Mouse (Mus musculus): ENCODE measurements around the gene Cnr1.

Cnr1 gene

GRCm38 (mm10) chr4:33924234-33924888 lies at the start of gene Cnr1:
Gene Cnr1, plus strand, starts transcription at chr4:33924593.
- in situ Hi-C loops (cut with MboI; ENCODE audit: low sequenced_read_pairs): no loop called here

GRCm38 (mm10) chr4:33879944-33880343 lies 44.4 kb upstream of the Cnr1 start:
- in situ Hi-C loops (cut with MboI; ENCODE audit: low sequenced_read_pairs): no loop called here

- in situ Hi-C loops (cut with MboI; ENCODE audit: low sequenced_read_pairs): no loop called here
Measured at GRCm38 (mm10) chr4:33886026-33886425, 38.4 kb upstream of the Cnr1 start.

- in situ Hi-C loops (cut with MboI; ENCODE audit: low sequenced_read_pairs): no loop called here
Measured at GRCm38 (mm10) chr4:33889976-33890375, 34.4 kb upstream of the Cnr1 start.

DNA sequence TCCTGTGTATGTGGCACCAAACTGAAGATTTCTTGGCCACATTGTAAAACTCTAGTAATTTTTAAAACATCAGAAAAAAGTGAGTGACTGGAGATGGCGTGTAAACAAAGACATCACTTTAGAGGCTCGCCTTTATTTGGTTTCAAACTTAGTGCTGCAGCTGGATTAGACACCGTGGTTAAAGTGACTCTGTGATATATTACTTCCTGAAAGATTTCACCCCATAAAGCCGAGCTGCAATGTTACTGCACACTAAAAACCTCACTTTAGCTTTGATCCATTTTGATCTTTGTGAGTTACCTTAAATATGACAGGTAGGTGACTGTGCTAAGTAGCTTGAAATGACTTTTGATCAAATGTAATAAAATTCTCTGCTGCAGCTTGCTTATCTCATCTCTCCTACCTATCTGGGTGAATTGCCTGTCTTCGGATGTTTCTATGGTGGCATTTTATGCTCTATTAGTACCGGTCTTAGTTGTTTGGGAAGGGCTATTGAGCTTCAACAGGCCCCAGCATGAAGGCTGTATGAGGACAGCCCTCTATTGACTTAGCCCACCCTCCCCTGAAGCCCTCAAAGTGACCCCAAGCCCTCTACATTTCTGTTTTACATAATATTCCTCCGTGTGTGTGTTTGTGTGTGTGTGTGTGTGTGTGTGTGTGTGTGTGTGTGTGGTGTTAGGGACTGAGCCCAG lies 32.1 kb upstream of the Cnr1 start:
- in situ Hi-C loops (cut with MboI; ENCODE audit: low sequenced_read_pairs): no loop called here

- in situ Hi-C loops (cut with MboI; ENCODE audit: low sequenced_read_pairs): no loop called here
Measured at GRCm38 (mm10) chr4:33893841-33894240, 30.6 kb upstream of the Cnr1 start.

GRCm38 (mm10) chr4:33895046-33895445 lies 29.3 kb upstream of the Cnr1 start:
- in situ Hi-C loops (cut with MboI; ENCODE audit: low sequenced_read_pairs): no loop called here

GRCm38 (mm10) chr4:33895491-33895890 lies 28.9 kb upstream of the Cnr1 start:
- in situ Hi-C loops (cut with MboI; ENCODE audit: low sequenced_read_pairs): no loop called here

GRCm38 (mm10) chr4:33901659-33902058 lies 22.7 kb upstream of the Cnr1 start:
- in situ Hi-C loops (cut with MboI; ENCODE audit: low sequenced_read_pairs): no loop called here

- in situ Hi-C loops (cut with MboI; ENCODE audit: low sequenced_read_pairs): no loop called here
Measured at GRCm38 (mm10) chr4:33903812-33904340, 20.5 kb upstream of the Cnr1 start.

- in situ Hi-C loops (cut with MboI; ENCODE audit: low sequenced_read_pairs): no loop called here
Measured at GRCm38 (mm10) chr4:33904826-33905225, 19.6 kb upstream of the Cnr1 start.

- in situ Hi-C loops (cut with MboI; ENCODE audit: low sequenced_read_pairs): no loop called here
Measured at GRCm38 (mm10) chr4:33908786-33909185, 15.6 kb upstream of the Cnr1 start.

DNA sequence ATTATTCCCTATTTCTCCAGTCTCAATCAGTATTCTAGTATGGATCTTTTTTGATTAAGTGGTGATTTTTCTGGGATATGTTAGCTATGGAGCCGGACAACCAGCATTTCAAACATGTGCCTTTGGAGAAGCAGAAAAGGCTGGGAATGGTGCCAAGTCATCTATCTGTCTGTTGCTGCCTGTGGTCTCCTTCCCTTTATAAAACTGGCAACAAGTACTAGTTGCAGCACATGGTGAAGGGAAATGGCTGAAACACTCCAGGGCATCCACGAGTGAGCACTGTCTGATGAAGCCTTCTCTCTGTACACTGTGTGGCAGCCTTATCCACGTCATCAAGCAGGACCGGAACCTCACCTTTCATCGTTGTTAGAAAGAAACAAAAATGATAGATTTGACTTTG lies 8.7 kb upstream of the Cnr1 start:
- in situ Hi-C loops (cut with MboI; ENCODE audit: low sequenced_read_pairs): no loop called here

DNA sequence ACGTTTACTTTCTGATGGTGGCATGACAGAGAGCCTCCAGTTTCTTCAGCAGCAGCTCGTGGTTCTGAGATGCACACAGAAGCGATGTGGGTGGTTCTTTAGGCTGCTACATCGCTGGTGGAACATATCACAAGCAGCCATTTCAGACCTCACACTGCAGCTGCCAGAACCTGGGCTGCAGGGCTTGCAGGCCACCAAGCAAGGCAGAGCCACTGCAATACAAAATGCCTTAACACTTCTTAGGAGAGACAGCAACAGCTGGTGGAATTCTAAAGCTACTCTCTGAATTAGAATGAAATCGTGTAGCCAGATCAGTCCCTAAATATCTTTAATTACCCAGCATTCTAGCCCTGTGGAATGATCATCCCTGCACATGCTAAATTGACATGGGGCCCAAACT lies 3.6 kb upstream of the Cnr1 start:
- in situ Hi-C loops (cut with MboI; ENCODE audit: low sequenced_read_pairs): no loop called here

DNA sequence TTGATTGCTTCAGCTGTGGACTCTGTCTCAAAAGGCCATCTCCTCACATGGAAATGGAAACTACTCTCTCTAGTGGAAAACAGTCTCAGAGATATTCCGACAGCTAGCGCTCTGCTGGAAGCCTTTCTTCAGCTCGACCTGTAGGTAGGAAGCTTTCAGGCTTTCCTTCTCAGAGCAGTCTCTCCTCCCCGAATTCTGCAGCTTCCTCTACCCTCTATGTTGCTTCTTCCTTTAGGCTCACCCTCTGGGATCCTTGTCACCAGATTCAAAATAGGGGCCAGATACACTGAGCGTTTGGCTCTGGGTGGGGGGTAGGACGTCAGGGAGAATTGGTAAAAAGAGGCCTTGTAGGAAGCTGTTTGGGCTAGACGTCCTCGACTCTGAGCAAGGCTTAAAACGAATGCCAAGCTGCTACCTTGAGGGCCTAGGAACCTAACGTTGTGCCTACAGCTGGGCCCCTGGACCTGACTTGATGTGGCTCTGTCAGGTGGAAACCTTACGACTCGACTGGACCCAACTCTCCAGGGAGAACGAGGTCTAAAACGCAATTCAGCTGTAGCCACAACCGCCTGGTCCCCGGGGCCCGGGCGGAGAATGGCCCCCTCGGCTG lies 1.1 kb upstream of the Cnr1 start:
- in situ Hi-C loops (cut with MboI; ENCODE audit: low sequenced_read_pairs): no loop called here

GRCm38 (mm10) chr4:33923761-33924233 lies 596 bp upstream of the Cnr1 start:
- in situ Hi-C loops (cut with MboI; ENCODE audit: low sequenced_read_pairs): no loop called here

GRCm38 (mm10) chr4:33924889-33925245 lies 474 bp downstream of the Cnr1 start:
- in situ Hi-C loops (cut with MboI; ENCODE audit: low sequenced_read_pairs): no loop called here

GRCm38 (mm10) chr4:33925489-33925888 lies 1.1 kb downstream of the Cnr1 start:
- in situ Hi-C loops (cut with MboI; ENCODE audit: low sequenced_read_pairs): no loop called here

GRCm38 (mm10) chr4:33926010-33926409 lies 1.6 kb downstream of the Cnr1 start:
- in situ Hi-C loops (cut with MboI; ENCODE audit: low sequenced_read_pairs): no loop called here

DNA sequence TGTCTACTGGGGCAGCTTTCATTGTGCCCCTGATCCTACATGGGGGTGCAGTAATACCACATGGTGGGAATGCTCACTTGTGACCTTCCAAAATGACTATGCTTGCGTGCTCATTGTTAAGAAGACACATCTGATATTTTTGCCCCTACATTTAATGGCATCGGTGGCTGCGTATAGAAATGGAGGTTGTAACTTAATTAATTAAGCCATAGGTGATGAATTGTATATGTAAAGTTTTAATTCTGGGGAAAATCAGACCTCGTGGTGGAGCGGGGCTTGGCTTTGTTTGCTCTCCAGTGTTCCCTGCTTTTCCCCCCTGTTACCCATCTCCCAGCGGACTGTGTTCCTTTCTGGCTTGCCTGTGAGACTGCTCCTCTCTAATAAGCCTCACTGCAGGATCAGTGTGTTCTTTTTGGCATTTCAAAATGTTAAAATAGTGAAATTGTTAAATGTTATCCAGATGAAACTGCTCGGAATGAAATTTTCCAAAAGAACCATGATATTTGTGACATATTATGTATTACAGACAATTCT lies 2.4 kb downstream of the Cnr1 start:
- in situ Hi-C loops (cut with MboI; ENCODE audit: low sequenced_read_pairs): no loop called here

GRCm38 (mm10) chr4:33927644-33928043 lies 3.3 kb downstream of the Cnr1 start:
- in situ Hi-C loops (cut with MboI; ENCODE audit: low sequenced_read_pairs): no loop called here

GRCm38 (mm10) chr4:33928450-33928849 lies 4.1 kb downstream of the Cnr1 start:
- in situ Hi-C loops (cut with MboI; ENCODE audit: low sequenced_read_pairs): no loop called here

Measured in CH12F3 (cell line).